Mouse (Mus musculus): Measurements from ENCODE around the gene Ube2u.
"Not testable (repeated sequence)": the region's sequence is repeated elsewhere in the genome, so short reads cannot be mapped to it uniquely, and the experiment has no call there.

Ube2u gene

GRCm38 (mm10) chr4:100478592-100479321 is at the start of gene Ube2u:
Ube2u (plus strand) TSS chr4:100478849.
- DNase-seq (ENCODE audit: low spot score in 2 of 2) = no peak

- DNase-seq (ENCODE audit: low spot score in 2 of 2) = no peak
Measured at GRCm38 (mm10) chr4:100429371-100429900, 49.2 kb upstream of the Ube2u start.

GRCm38 (mm10) chr4:100435281-100436168 is 43.1 kb upstream of the Ube2u start:
- no peak for DNase-seq (ENCODE audit: low spot score in 2 of 2)

GRCm38 (mm10) chr4:100436169-100436547 is 42.5 kb upstream of the Ube2u start:
- no peak for DNase-seq (ENCODE audit: low spot score in 2 of 2)

GRCm38 (mm10) chr4:100446897-100447296 is 31.8 kb upstream of the Ube2u start:
- DNase-seq (ENCODE audit: low spot score in 2 of 2) = no peak

- DNase-seq (ENCODE audit: low spot score in 2 of 2) = no peak
Measured at GRCm38 (mm10) chr4:100462493-100463120, 16.0 kb upstream of the Ube2u start.

- DNase-seq (ENCODE audit: low spot score in 2 of 2) = no peak
Measured at GRCm38 (mm10) chr4:100488447-100488846, 9.8 kb downstream of the Ube2u start.

- DNase-seq (ENCODE audit: low spot score in 2 of 2) = no peak
Measured at GRCm38 (mm10) chr4:100495176-100495575, 16.5 kb downstream of the Ube2u start.

GRCm38 (mm10) chr4:100496521-100496920 is 17.9 kb downstream of the Ube2u start:
- DNase-seq (ENCODE audit: low spot score in 2 of 2) = no peak

GRCm38 (mm10) chr4:100498192-100498591 is 19.5 kb downstream of the Ube2u start:
- DNase-seq (ENCODE audit: low spot score in 2 of 2) = no peak

GRCm38 (mm10) chr4:100499037-100499601 is 20.5 kb downstream of the Ube2u start:
- not testable (repeated sequence) for DNase-seq (ENCODE audit: low spot score in 2 of 2)

GRCm38 (mm10) chr4:100503337-100503736 is 24.7 kb downstream of the Ube2u start:
- no peak for DNase-seq (ENCODE audit: low spot score in 2 of 2)

GRCm38 (mm10) chr4:100517646-100518045 is 39.0 kb downstream of the Ube2u start:
- no peak for DNase-seq (ENCODE audit: low spot score in 2 of 2)

- no peak for DNase-seq (ENCODE audit: low spot score in 2 of 2)
Measured at GRCm38 (mm10) chr4:100522534-100522933, 43.9 kb downstream of the Ube2u start.

- DNase-seq (ENCODE audit: low spot score in 2 of 2) = no peak
Measured at GRCm38 (mm10) chr4:100524741-100525140, 46.1 kb downstream of the Ube2u start.

GRCm38 (mm10) chr4:100526296-100526695 is 47.6 kb downstream of the Ube2u start:
- no peak for DNase-seq (ENCODE audit: low spot score in 2 of 2)

GRCm38 (mm10) chr4:100527086-100527485 is 48.4 kb downstream of the Ube2u start:
- DNase-seq (ENCODE audit: low spot score in 2 of 2) = no peak

GRCm38 (mm10) chr4:100527554-100528001 is 48.9 kb downstream of the Ube2u start:
- DNase-seq (ENCODE audit: low spot score in 2 of 2) = no peak

- no peak for DNase-seq (ENCODE audit: low spot score in 2 of 2)
Measured at GRCm38 (mm10) chr4:100533607-100534006, 55.0 kb downstream of the Ube2u start.

GRCm38 (mm10) chr4:100534946-100535345 is 56.3 kb downstream of the Ube2u start:
- no peak for DNase-seq (ENCODE audit: low spot score in 2 of 2)

- no peak for DNase-seq (ENCODE audit: low spot score in 2 of 2)
Measured at GRCm38 (mm10) chr4:100537898-100538297, 59.2 kb downstream of the Ube2u start.

- DNase-seq (ENCODE audit: low spot score in 2 of 2) = no peak
Measured at GRCm38 (mm10) chr4:100539483-100539882, 60.8 kb downstream of the Ube2u start.

Measured in natural killer cell, adult 2 months (primary cell).